Comparison of ENCODE assay signal across 8 mouse cellular contexts in the genomic region with DNA sequence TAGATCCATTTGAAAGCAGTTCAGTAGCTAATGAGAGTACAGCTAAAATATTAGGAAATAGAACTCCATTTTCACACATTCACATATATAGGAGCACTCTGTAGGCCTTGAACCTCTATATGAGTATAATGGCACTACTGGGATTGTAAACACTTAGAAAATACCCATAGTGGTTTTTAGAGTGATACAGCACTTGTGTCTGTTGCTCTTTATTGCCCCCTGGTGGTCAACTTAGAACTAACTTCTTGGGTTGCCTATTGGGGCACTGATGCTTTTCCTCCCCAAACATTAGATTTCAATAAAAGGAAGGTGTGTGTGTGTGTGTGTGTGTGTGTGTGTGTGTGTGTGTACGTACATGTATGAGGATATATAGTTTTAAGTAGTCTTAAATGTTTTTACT.
A peak's percentile ranks its signal among the peaks of the same experiment; 100 is the strongest.
DNase-seq lines count a peak whose midpoint lies in the region; ATAC-seq lines count a peak whose summit lies in the region.

No protein-coding gene starts in this region.

- H3K27ac ChIP-seq in hindbrain, embryonic 14.5 days, result no peak overlapping the region

- H3K4me1 ChIP-seq in hindbrain, embryonic 14.5 days (replicated peaks; ENCODE audit: control insufficient read depth, insufficient read depth, low read length), result no peaks in the 10 kb centered on the region

- no peaks in the 10 kb centered on the region for H3K36me3 ChIP-seq in hindbrain, embryonic 14.5 days (replicated peaks; ENCODE audit: control insufficient read depth, insufficient read depth)

- 30% methylated on average over 1 of the region's 1 CpGs for WGBS in hindbrain, embryonic 14.5 days

- H3K4me2 ChIP-seq in hindbrain, embryonic 14.5 days (replicated peaks), result no peak overlapping the region

- H3K4me3 ChIP-seq in hindbrain, embryonic 14.5 days (replicated peaks; ENCODE audit: low read length), result no peak overlapping the region

- H3K9me3 ChIP-seq in hindbrain, embryonic 14.5 days (ENCODE audit: control insufficient read depth, low read length), result no peaks in the 10 kb centered on the region

- no peak; the same call in 1 of the 2 replicates for ATAC-seq in hindbrain, embryonic 14.5 days (ENCODE audit: low FRiP score)

- no peaks in the 10 kb centered on the region for H3K27me3 ChIP-seq in hindbrain, embryonic 14.5 days (ENCODE audit: control insufficient read depth, insufficient read depth, low read length)

- H3K9ac ChIP-seq in hindbrain, embryonic 14.5 days, result no peak overlapping the region

- peak; percentile 53 for DNase-seq in right cerebral cortex, adult 18-20 months
- no peak for DNase-seq in right cerebral cortex, postnatal 25 days
- peak; percentile 45 to 90 for DNase-seq in adrenal gland, adult (ENCODE audit: inconsistent age in 2 of 2, low spot score in 1 of 2)
- DNase-seq in embryo, embryonic 11 days, result peak; percentile 77
- DNase-seq in hindbrain, embryonic 14.5 days (ENCODE audit: low spot score), result peak; percentile 80
- DNase-seq in left cerebral cortex, postnatal 14 days (ENCODE audit: low spot score in 2 of 2), result peak; percentile 48 to 70
- DNase-seq in natural killer cell, adult 2 months (ENCODE audit: low spot score in 2 of 2), result peak; percentile 6 to 51
- peak; percentile 22 for DNase-seq in yolk sac, embryonic 10.5 days (ENCODE audit: low spot score)

- intact Hi-C loops in left cerebral cortex, postnatal 14 days (cut with DNase I), result loop anchor here (2.0 to 5.0 kb wide), 3 partner anchors 190 to 380 kb away; a partner anchor contains a TSS
